Comparison of ENCODE assay signal across 20 mouse cellular contexts in the genomic region with DNA sequence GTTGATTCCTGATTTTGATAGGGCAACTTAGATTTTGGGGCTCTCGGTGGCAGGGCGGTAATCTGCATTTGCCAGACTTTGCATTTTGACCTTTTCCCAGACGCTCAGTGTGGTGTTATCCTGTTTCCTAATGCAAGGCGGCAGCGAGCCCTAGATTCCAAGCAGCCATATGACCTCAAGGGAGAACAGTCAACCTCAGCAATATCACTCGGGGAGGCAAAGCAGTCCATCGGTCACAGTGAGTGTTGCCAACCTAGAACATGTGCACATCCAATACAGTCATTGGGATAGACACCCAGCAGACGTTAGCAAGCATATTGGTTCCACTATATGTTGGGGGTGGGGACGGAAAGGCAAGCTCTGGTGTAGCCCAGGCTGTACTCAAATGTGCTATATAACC.
"Had no signal": no experiment of that assay in that cellular context is flagged by ENCODE, and none has a peak within 500 bp of the region (broad histone marks: within the 10 kb centered on the region; RNA-seq: fewer than 3 reads in every experiment).

No protein-coding gene starts in this region.

- H3K4me1 ChIP-seq: intestine, embryonic 15.5 days; megakaryocyte, embryonic 14.5 days; midbrain, embryonic 15.5 days; neural tube, embryonic 12.5 days; stomach, embryonic 15.5 days had no signal

- H3K27ac ChIP-seq: intestine, embryonic 15.5 days; limb, embryonic 13.5 days; lung, embryonic 15.5 days; midbrain, embryonic 10.5 days; midbrain, embryonic 15.5 days; neural tube, embryonic 12.5 days; neural tube, embryonic 15.5 days; stomach, embryonic 15.5 days had no signal

- DNase-seq: kidney, adult 11 months; kidney, adult 9 months; kidney, postnatal 14 days; kidney, postnatal 4 days; left cerebral cortex, postnatal 4 days; lung, adult 18-20 months; lung, postnatal 10 days; lung, postnatal 36 days; right cerebral cortex, postnatal 25 days; spleen, adult 18-20 months; thymus, postnatal 25 days had no signal

- H3K4me2 ChIP-seq: intestine, embryonic 15.5 days; limb, embryonic 13.5 days; lung, embryonic 15.5 days; midbrain, embryonic 15.5 days; neural tube, embryonic 12.5 days; neural tube, embryonic 15.5 days; stomach, embryonic 15.5 days had no signal

- H3K36me3 ChIP-seq: intestine, embryonic 15.5 days; limb, embryonic 13.5 days; lung, embryonic 15.5 days; midbrain, embryonic 10.5 days; midbrain, embryonic 15.5 days; neural tube, embryonic 12.5 days; neural tube, embryonic 15.5 days; stomach, embryonic 15.5 days had no signal

- ATAC-seq: intestine, embryonic 15.5 days; midbrain, embryonic 15.5 days had no signal

- H3K9ac ChIP-seq: intestine, embryonic 15.5 days; limb, embryonic 13.5 days; lung, embryonic 15.5 days; midbrain, embryonic 15.5 days; neural tube, embryonic 12.5 days; neural tube, embryonic 15.5 days; stomach, embryonic 15.5 days had no signal

- H3K4me3 ChIP-seq: intestine, embryonic 15.5 days; limb, embryonic 13.5 days; lung, embryonic 15.5 days; megakaryocyte, embryonic 14.5 days; midbrain, embryonic 10.5 days; midbrain, embryonic 15.5 days; neural tube, embryonic 12.5 days; neural tube, embryonic 15.5 days; stomach, embryonic 15.5 days had no signal

- H3K9me3 ChIP-seq: intestine, embryonic 15.5 days; limb, embryonic 13.5 days; lung, embryonic 15.5 days; megakaryocyte, embryonic 14.5 days; midbrain, embryonic 10.5 days; midbrain, embryonic 15.5 days; neural tube, embryonic 12.5 days; neural tube, embryonic 15.5 days; stomach, embryonic 15.5 days had no signal

- H3K27me3 ChIP-seq: intestine, embryonic 15.5 days; limb, embryonic 13.5 days; lung, embryonic 15.5 days; midbrain, embryonic 15.5 days; neural tube, embryonic 12.5 days; neural tube, embryonic 15.5 days; stomach, embryonic 15.5 days had no signal
